Mouse (Mus musculus) cortical plate, adult 2 months (tissue): ENCODE data around the gene Clstn2.

Experiments used
- CTCF ChIP-seq: fragments of 200-500 bp; IDR thresholded peaks from 2 replicates; pipeline ENCODE4 v1.5.1; 2011; ENCODE audit warnings: mild to moderate bottlenecking, control low read depth, low read length; ENCODE audit not compliant: insufficient read depth; ENCODE audit errors: extremely low read depth
- POLR2A ChIP-seq: fragments of 200-500 bp; IDR thresholded peaks from 2 replicates; pipeline ENCODE4 v1.6.1; 2011; ENCODE audit warnings: mild to moderate bottlenecking, low read length, control low read depth; ENCODE audit not compliant: insufficient read depth; ENCODE audit errors: extremely low read depth

DNA sequence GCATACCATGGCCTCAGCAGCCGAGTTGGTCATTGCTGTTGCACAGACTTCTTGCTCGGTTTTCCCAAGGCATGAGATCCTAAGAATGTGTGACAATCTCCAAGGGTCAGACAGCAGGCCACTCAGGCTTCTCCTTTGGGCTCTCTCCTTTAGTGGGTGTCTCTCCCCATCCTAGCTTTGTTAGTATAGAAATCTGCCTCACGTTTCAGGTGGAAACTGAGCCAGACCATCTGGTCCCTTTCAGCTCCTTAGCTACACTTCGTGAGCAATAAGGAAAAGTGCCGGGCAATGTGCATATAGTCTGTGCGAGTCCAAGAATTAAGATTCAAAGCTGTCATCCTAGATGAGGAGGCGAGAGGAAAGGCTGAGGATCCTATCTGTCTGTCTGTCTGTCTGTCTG lies 422.4 kb downstream of the Clstn2 start:
- TF ChIP-seq CTCF (no peak), POLR2A (no peak)
